Mouse (Mus musculus) cerebellum, adult 2 months (tissue): ENCODE results near the gene Mid1ip1.

Experiments
- CTCF ChIP-seq: fragments of 200-500 bp; IDR thresholded peaks from 2 replicates; pipeline ENCODE4 v1.5.1; 2011; ENCODE audit warnings: low read depth, mild to moderate bottlenecking, control low read depth, low read length, moderate library complexity, borderline replicate concordance; ENCODE audit not compliant: insufficient read depth
- POLR2A ChIP-seq: fragments of 200-500 bp; IDR thresholded peaks from 2 replicates; pipeline ENCODE4 v1.6.1; 2011; ENCODE audit warnings: low read length, control low read depth, borderline replicate concordance; ENCODE audit not compliant: insufficient read depth

GRCm38 (mm10) chrX:10718021-10718837, 3.4 kb downstream of the Mid1ip1 start:
- TF ChIP-seq CTCF: no peak
- no peak for TF ChIP-seq POLR2A
